Mouse (Mus musculus) embryonic facial prominence, embryonic 13.5 days (tissue): ENCODE data around the gene Ly75. TPM values are rescaled to one million over a fixed set of nuclear protein-coding genes. Genes with fewer than 3 reads are reported as not detected.

Experiments
- ATAC-seq: fragments of 200-750 bp; cut with Nextera tagmentation; 2 replicates; pipeline ENCODE4 v1.8.0; 2017; ENCODE audit warnings: low read depth; ENCODE audit not compliant: insufficient number of reproducible peaks, insufficient read depth, low FRiP score, low TSS enrichment
- H3K27ac ChIP-seq: fragments of 300-500 bp; sonication (generic); 2 replicates; pipeline ENCODE4 v1.5.1; 2015; ENCODE audit warnings: moderate library complexity, mild to moderate bottlenecking, inconsistent platforms
- H3K27me3 ChIP-seq: fragments of 300-500 bp; sonication (generic); 2 replicates; pipeline ENCODE4 v1.6.1; 2015; ENCODE audit warnings: mild to moderate bottlenecking, inconsistent platforms
- H3K36me3 ChIP-seq: fragments of 300-500 bp; sonication (generic); 2 replicates; pipeline ENCODE4 v1.6.1; 2015; ENCODE audit warnings: mild to moderate bottlenecking, inconsistent platforms
- H3K4me1 ChIP-seq: fragments of 300-500 bp; sonication (generic); 2 replicates; pipeline ENCODE4 v1.6.1; 2015; ENCODE audit warnings: inconsistent platforms
- H3K4me2 ChIP-seq: fragments of 300-500 bp; sonication (generic); 2 replicates; pipeline ENCODE4 v1.6.1; 2015; ENCODE audit warnings: moderate library complexity, mild to moderate bottlenecking, inconsistent platforms
- H3K4me3 ChIP-seq: fragments of 300-500 bp; sonication (generic); 2 replicates; pipeline ENCODE4 v1.5.1; 2015; ENCODE audit warnings: mild to moderate bottlenecking, inconsistent platforms
- H3K9ac ChIP-seq: fragments of 300-500 bp; sonication (generic); 2 replicates; pipeline ENCODE4 v1.6.1; 2015; ENCODE audit warnings: mild to moderate bottlenecking, inconsistent platforms
- H3K9me3 ChIP-seq: fragments of 300-500 bp; sonication (generic); 2 replicates; pipeline ENCODE4 v1.6.1; 2016; ENCODE audit warnings: inconsistent platforms
- WGBS: fragments of 180-500 bp; shearing (Covaris S2); methylation state at CpG from one replicate; pipeline ENCODE4 v1.1.7; 2015; ENCODE audit warnings: mixed read lengths; 5-methylcytosine and 5-hydroxymethylcytosine counted together
- polyA plus RNA-seq: library from polyadenylated mRNA; unstranded; fragments of >200 nt; fragmentation: Nextera tagmentation; extraction: Ambion mirVana; gene quantifications from 2 replicates; pipeline ENCODE4 v1.2.1, GENCODE M21; 2015

The Ly75 gene
- polyA plus RNA-seq, 1 experiment from 2014 or later: 3.0 TPM

DNA sequence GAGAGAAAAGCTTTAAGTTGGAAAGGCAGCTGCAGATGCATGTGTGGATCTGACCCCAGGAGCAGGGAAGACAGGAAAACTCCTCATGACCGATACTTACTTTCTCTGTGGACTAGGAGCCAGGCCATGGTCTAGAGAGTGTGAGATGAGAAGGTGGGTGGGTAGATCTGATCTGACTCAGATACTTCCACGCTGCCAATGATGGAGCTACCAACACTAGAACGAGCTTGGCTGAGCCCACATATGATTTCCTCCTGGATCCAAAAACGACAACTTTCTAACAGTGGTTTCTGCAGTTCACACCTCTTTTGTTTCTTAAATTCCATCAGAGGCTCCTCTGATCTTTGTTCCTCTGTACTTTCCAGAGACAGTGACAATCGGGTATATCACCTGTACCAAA, 18.6 kb upstream of the Ly75 start:
- Histone ChIP-seq H3K27ac (no peak overlapping the region), H3K36me3 (no peaks in the 10 kb centered on the region), H3K9ac (no peak overlapping the region), H3K4me3 (no peak overlapping the region), H3K4me1 (no peaks in the 10 kb centered on the region), H3K27me3 (no peaks in the 10 kb centered on the region), H3K4me2 (no peak overlapping the region), H3K9me3 (no peaks in the 10 kb centered on the region)
- ATAC-seq: no peak
- WGBS: 75% methylated on average over 5 of the region's 5 CpGs

DNA sequence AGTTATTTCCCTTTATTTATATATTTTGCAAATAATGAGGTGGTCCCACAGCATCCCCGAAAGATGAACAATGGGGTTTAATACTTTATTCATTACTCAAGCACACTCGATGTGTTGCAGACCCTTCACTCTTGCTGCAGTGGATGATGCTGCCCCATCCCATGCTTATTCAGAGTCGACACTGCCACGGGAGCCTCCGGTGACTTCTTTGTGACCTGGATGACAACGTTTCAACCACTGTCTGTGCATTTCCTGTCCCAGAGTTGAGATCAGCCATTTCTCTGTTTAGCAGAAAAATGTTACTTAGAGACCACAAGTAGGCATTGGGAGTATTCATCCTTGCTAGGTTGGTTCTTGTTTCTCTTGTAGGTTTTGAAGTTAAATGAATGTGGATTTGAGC, 10.7 kb upstream of the Ly75 start:
- no peak overlapping the region for H3K4me3 ChIP-seq
- no peak overlapping the region for H3K27ac ChIP-seq
- no peaks in the 10 kb centered on the region for H3K4me1 ChIP-seq
- no peak overlapping the region for H3K9ac ChIP-seq
- no peaks in the 10 kb centered on the region for H3K27me3 ChIP-seq
- no peaks in the 10 kb centered on the region for H3K36me3 ChIP-seq
- 69% methylated on average over 6 of the region's 6 CpGs for WGBS
- no peak for ATAC-seq
- H3K4me2 ChIP-seq: no peak overlapping the region
- H3K9me3 ChIP-seq: no peaks in the 10 kb centered on the region

DNA sequence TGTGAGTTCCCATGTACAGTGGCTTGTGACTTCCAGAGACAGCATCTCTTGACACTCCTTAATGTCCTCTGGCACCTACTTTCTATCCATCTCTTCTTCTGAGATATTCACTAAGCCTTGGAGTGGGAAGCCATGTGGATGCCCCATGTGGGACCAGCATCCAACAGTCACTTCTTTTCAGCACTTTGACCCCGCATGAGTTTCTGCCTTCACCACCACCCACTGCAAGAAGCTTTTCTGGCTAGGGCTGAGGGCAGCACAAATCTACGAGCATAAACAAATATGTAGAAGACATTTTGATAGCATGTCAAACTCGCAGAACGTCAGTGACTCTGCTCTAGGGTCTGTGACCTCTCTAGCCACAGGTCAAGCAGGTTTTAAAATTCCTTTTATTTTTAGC, 9.2 kb upstream of the Ly75 start:
- no peak for ATAC-seq
- no peaks in the 10 kb centered on the region for H3K27me3 ChIP-seq
- no peak overlapping the region for H3K9ac ChIP-seq
- no peak overlapping the region for H3K4me3 ChIP-seq
- H3K4me2 ChIP-seq: no peak overlapping the region
- H3K36me3 ChIP-seq: no peaks in the 10 kb centered on the region
- H3K27ac ChIP-seq: no peak overlapping the region
- H3K9me3 ChIP-seq: no peaks in the 10 kb centered on the region
- H3K4me1 ChIP-seq: no peaks in the 10 kb centered on the region
- 81% methylated on average over 4 of the region's 4 CpGs for WGBS

DNA sequence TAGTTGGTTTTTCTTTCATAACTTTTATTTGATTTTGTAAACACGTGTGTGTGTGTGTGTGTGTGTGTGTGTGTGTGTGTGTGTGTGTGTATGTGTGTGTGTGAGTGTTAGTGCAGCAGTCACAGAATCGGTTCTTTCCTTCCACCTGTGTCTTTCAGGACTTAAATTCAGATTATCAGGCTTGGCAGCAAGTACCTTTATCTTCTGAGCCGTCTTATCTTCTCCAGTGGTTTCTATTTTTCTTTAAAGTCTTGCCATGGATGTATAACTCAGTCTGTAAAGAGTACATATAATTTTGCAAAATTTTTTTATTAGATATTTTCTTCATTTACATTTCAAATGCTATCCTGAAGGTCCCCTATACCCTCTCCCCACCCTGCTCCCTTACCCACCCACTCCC, 4.3 kb upstream of the Ly75 start:
- H3K4me3 ChIP-seq: no peak overlapping the region
- peaks cover 9% of the 10 kb centered on the region; the same call in 1 of the 2 replicates for H3K27me3 ChIP-seq
- no peak overlapping the region for H3K27ac ChIP-seq
- WGBS: 88% methylated on average over 3 of the region's 3 CpGs
- no peak for ATAC-seq
- H3K36me3 ChIP-seq: no peaks in the 10 kb centered on the region
- no peak overlapping the region for H3K4me2 ChIP-seq
- H3K9ac ChIP-seq: no peak overlapping the region
- H3K4me1 ChIP-seq: peaks cover 6% of the 10 kb centered on the region
- H3K9me3 ChIP-seq: no peaks in the 10 kb centered on the region

DNA sequence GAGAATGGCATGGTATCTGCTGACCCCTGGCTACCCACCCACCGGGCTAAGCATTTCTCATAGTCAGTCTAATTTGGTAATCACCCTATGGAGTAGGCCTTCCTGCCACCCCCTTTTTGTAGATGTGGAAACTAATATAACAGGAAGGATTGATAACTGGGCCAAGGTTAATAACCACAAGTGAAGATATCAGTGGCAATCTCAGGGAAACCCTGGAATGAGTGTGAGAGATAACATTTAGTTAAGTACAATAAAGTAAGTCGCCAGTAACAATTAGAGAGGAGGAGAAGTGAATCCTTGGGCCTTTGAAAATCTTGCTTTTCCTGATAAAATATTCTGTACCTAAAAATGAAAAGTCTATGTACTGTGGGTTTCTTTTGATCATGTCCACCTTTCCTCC, 3.7 kb upstream of the Ly75 start:
- no peaks in the 10 kb centered on the region for H3K36me3 ChIP-seq
- peaks cover 7% of the 10 kb centered on the region for H3K4me1 ChIP-seq
- peaks cover 9% of the 10 kb centered on the region; the same call in 1 of the 2 replicates for H3K27me3 ChIP-seq
- no peaks in the 10 kb centered on the region for H3K9me3 ChIP-seq
- no peak overlapping the region for H3K9ac ChIP-seq
- 77% methylated on average over 2 of the region's 2 CpGs for WGBS
- no peak overlapping the region for H3K4me3 ChIP-seq
- ATAC-seq: no peak
- no peak overlapping the region for H3K4me2 ChIP-seq
- H3K27ac ChIP-seq: no peak overlapping the region

DNA sequence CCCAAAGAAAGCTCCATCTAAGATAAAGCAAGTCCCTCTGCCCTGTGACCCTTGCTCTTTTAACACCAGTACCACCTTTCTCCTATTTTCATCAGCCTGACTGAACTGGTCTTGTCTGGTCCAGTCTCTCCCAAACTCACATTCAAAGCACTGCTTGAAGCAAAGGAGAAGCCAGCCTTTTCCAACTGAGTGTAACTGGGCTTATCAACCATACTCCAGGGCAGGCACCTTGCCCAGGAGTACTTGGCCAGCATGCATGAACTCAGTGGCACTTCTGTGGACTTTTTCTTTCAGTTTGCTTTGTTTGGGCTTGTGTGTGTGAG, 1.6 kb upstream of the Ly75 start:
- Histone ChIP-seq H3K4me1 (peaks cover 7% of the 10 kb centered on the region), H3K36me3 (no peaks in the 10 kb centered on the region), H3K4me3 (no peak overlapping the region), H3K9ac (no peak overlapping the region), H3K27me3 (peaks cover 9% of the 10 kb centered on the region; the same call in 1 of the 2 replicates), H3K27ac (no peak overlapping the region), H3K9me3 (no peaks in the 10 kb centered on the region), H3K4me2 (no peak overlapping the region)
- ATAC-seq: no peak

DNA sequence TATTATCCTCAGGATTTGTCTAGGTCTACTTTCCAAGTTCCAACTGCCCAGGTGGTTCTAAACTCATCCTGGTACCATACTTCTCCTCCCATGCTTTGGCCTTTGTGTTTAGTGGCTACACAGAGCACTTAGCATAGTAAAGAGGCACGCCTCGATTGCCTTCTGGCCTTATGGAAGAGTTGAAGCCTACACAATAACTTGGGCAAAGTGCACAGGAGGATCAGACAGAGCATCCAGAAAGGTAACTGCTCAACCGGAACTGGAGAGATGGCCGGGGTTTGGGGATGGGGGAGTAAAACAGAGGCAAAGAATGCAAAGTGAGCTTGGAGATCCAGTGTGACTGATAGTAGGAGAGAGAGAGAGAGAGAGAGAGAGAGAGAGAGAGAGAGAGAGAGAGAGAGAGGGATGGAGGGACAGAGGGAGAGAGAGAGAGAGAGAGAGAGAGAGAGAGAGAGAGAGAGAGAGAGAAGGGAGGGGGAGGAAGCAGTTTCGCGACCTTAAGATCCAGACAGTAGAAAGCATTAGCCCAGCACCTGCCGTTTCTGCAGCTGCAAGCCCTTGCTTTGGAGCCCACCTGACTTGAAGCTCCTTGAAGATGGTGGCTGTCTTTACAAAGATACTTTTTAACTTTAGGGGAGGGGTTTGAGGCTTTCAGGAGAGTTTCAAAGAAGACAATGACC, 1.1 kb upstream of the Ly75 start:
- no peak for ATAC-seq
- no peaks in the 10 kb centered on the region for H3K36me3 ChIP-seq
- H3K27ac ChIP-seq: no peak overlapping the region
- WGBS: 47% methylated on average over 7 of the region's 7 CpGs
- no peak overlapping the region for H3K4me3 ChIP-seq
- peaks cover 9% of the 10 kb centered on the region; the same call in 1 of the 2 replicates for H3K27me3 ChIP-seq
- peaks cover 7% of the 10 kb centered on the region for H3K4me1 ChIP-seq
- H3K4me2 ChIP-seq: no peak overlapping the region
- no peak overlapping the region for H3K9ac ChIP-seq
- H3K9me3 ChIP-seq: no peaks in the 10 kb centered on the region

DNA sequence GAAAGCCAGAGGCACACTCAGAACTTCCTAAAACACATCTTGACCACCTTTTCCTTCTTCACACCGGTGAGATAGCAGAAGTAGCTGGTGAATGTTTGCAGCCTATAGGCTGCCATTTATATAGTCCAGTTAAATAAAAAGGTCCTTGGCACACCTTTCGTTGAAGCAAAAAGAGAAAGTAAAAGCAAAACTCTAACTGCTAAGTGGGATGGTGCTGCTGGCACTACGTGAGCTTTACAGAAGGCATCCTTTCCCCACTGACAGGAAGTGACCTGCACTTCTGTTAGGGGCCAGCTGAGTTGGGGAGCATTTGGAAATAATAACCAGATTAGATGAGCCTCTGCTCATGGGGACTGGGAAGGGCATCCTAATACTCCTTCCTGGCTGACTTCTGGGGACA, 757 bp downstream of the Ly75 start:
- H3K4me1 ChIP-seq: peaks cover 7% of the 10 kb centered on the region
- ATAC-seq: no peak
- peaks cover 9% of the 10 kb centered on the region; the same call in 1 of the 2 replicates for H3K27me3 ChIP-seq
- peak overlapping the region; percentile 72 for H3K9ac ChIP-seq
- no peaks in the 10 kb centered on the region for H3K36me3 ChIP-seq
- H3K27ac ChIP-seq: no peak overlapping the region
- H3K4me2 ChIP-seq: peak overlapping the region; percentile 88
- WGBS: 65% methylated on average over 3 of the region's 3 CpGs
- no peaks in the 10 kb centered on the region for H3K9me3 ChIP-seq
- peak overlapping the region; percentile 62 for H3K4me3 ChIP-seq

DNA sequence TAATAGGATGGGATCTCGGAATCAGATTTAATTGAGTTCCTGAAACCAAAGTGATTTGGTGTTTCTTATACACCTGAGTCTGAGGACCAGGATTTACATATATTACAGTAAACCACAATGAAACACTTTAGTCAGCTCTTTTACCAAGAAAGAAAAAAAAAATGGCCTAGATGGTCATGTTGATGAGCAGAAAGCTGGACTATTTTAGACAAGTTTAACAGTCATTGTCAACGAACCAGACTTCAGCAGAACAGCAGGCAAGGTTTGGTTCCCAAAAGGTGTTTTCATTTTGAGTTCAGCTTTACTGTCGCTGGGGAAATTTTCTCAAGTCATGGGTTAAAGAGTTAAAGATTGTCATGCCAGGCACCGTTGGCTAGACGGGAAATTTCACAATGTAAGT, 5.8 kb downstream of the Ly75 start:
- Histone ChIP-seq H3K9ac (no peak overlapping the region), H3K4me2 (no peak overlapping the region), H3K27me3 (no peaks in the 10 kb centered on the region), H3K4me1 (peaks cover under 1% of the 10 kb centered on the region), H3K4me3 (no peak overlapping the region), H3K36me3 (no peaks in the 10 kb centered on the region), H3K27ac (no peak overlapping the region), H3K9me3 (no peaks in the 10 kb centered on the region)
- ATAC-seq: no peak
- WGBS: 85% methylated on average over 5 of the region's 5 CpGs

DNA sequence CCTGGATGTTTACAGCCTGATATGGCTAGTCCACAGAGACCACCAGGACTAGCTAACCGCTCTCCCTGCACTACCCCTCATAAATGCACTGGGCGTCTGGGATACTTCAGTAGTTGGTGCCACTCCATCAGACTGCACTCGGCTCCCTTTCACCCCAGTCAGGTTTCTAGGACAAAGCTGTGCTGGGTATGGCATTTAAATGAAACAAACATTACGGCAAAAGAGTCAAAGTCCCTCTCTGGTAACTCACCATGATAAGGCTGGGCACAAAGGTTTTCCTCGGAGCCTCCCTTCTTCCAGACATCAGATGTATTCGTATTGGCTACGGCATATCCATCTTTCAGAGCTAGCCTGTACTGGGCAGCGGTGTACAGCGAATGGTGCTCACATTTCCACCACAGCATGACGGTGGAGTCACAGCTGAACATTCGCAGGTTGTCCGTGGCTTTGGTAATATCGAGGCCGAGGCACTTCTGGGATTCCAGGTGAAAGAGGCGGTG, 7.4 kb downstream of the Ly75 start:
- no peaks in the 10 kb centered on the region for H3K27me3 ChIP-seq
- no peak overlapping the region for H3K4me2 ChIP-seq
- ATAC-seq: no peak
- WGBS: 92% methylated on average over 15 of the region's 15 CpGs
- no peaks in the 10 kb centered on the region for H3K36me3 ChIP-seq
- no peak overlapping the region for H3K9ac ChIP-seq
- H3K27ac ChIP-seq: no peak overlapping the region
- no peaks in the 10 kb centered on the region for H3K9me3 ChIP-seq
- no peaks in the 10 kb centered on the region for H3K4me1 ChIP-seq
- H3K4me3 ChIP-seq: no peak overlapping the region

DNA sequence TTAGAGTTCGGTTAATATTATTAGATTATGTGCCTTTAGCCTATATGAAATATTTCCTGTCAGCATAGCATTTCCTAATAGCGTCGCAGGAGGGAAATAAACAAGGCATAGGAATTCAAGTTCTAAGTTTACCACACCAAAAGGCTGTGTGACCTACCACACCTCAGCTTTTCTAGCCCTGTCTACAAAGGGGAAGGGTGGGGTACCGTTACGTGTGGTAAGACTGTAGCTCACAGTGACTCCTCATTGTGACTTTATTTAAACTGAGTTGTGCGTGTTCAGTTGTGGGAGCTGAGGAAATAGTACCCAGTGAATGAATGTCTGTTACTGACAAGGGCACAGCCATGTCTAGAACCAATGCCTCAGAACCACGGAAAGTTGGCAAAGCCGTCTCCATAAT, 8.0 kb downstream of the Ly75 start:
- H3K9ac ChIP-seq: no peak overlapping the region
- no peaks in the 10 kb centered on the region for H3K36me3 ChIP-seq
- 87% methylated on average over 8 of the region's 8 CpGs for WGBS
- H3K27me3 ChIP-seq: no peaks in the 10 kb centered on the region
- no peak overlapping the region for H3K4me3 ChIP-seq
- ATAC-seq: no peak
- no peaks in the 10 kb centered on the region for H3K4me1 ChIP-seq
- no peak overlapping the region for H3K27ac ChIP-seq
- H3K4me2 ChIP-seq: no peak overlapping the region
- no peaks in the 10 kb centered on the region for H3K9me3 ChIP-seq

DNA sequence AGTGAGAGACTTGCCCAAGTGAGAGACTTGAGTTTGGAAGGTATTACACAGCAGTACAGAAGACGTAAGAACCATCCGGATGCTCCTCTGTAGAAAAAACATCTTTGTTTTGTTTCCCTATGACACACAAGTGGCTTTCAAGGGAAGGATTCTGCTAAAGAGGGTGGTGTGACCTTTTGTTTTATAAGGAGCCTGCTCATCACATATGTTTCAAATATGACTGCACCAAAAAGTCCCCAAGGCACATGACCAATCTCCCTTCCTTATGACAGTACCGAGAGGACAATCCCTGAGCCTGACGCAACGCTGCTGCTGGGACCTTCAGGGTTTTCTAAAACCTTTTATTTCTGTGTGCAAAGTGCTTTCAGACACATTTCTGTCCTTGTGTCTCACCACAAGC, 12.9 kb downstream of the Ly75 start:
- no peak overlapping the region for H3K27ac ChIP-seq
- no peak for ATAC-seq
- no peak overlapping the region for H3K4me2 ChIP-seq
- H3K27me3 ChIP-seq: no peaks in the 10 kb centered on the region
- WGBS: 90% methylated on average over 5 of the region's 5 CpGs
- no peaks in the 10 kb centered on the region for H3K9me3 ChIP-seq
- H3K36me3 ChIP-seq: no peaks in the 10 kb centered on the region
- H3K4me1 ChIP-seq: no peaks in the 10 kb centered on the region
- H3K9ac ChIP-seq: no peak overlapping the region
- H3K4me3 ChIP-seq: no peak overlapping the region
